In the genomic region with DNA sequence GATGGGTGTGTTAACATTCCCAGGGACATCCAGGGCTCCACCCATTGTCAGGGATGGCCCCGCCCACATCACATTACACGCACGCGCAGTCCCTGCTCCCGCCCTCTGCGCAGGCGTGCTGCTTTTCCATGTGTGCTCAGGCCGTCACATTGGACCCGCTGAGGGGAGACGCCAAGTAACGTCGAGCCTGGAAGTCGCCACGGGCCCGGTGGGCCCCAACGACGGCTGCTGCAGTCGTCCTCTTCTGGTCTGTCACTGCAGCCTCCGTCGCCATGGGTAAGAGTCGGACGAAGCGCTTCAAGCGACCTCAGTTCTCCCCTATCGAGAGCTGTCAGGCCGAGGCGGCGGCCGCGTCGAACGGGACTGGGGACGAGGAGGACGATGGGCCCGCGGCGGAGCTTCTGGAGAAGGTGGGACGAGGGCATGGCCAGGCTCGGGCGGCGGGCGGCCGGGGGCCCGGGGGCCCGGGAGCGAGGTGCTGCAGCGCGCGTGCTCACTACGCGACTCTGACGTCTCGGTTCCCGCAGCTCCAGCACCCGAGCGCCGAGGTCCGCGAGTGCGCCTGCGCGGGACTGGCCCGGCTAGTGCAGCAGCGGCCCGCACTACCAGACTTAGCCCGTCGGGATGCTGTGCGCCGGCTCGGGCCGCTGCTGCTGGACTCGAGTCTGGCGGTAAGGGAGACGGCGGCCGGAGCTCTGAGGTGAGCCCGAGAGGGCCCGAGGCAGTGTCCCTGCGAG, we compare ENCODE assay signal across 7 mouse cellular contexts. TPM values are rescaled to one million over a fixed set of nuclear protein-coding genes. Genes with fewer than 3 reads are reported as not detected.
DNase-seq lines count a peak whose midpoint lies in the region; ATAC-seq lines count a peak whose summit lies in the region.

A gene (plus strand): TSS at position 108 of the 737 bp plus-strand sequence.

- H3K9me3 ChIP-seq in intestine, embryonic 15.5 days: no peaks in the 10 kb centered on the region
- H3K9me3 ChIP-seq in midbrain, embryonic 10.5 days (replicated peaks): no peaks in the 10 kb centered on the region

- H3K27ac ChIP-seq in intestine, embryonic 15.5 days: peak within 1 kb of the TSS; percentile 89
- H3K27ac ChIP-seq in midbrain, embryonic 10.5 days (replicated peaks): peak within 1 kb of the TSS; percentile 87

- 0 out of 2 replicates have a peak, but pooled peaks cover 8% of the 10 kb centered on the region for H3K4me1 ChIP-seq in intestine, embryonic 15.5 days (replicated peaks)
- H3K4me1 ChIP-seq in midbrain, embryonic 10.5 days: peaks cover 14% of the 10 kb centered on the region

- H3K9ac ChIP-seq in intestine, embryonic 15.5 days: peak within 1 kb of the TSS; percentile 75

- intact Hi-C loops in gastrocnemius, postnatal 36 days (cut with DNase I): no loop called here
- intact Hi-C loops in left cerebral cortex, postnatal 25 days (cut with DNase I): no loop called here

- H3K36me3 ChIP-seq in intestine, embryonic 15.5 days: 0 out of 2 replicates have a peak, but pooled peaks cover 7% of the 10 kb centered on the region
- peaks cover 72% of the 10 kb centered on the region for H3K36me3 ChIP-seq in midbrain, embryonic 10.5 days

- H3K4me2 ChIP-seq in intestine, embryonic 15.5 days (replicated peaks): peak within 1 kb of the TSS; percentile 75

- under 1% methylated on average over 79 of the region's 79 CpGs for WGBS in intestine, embryonic 15.5 days
- WGBS in midbrain, embryonic 10.5 days: under 1% methylated on average over 79 of the region's 79 CpGs

- H3K4me3 ChIP-seq in intestine, embryonic 15.5 days (replicated peaks): peak within 1 kb of the TSS; percentile 66
- peak within 1 kb of the TSS; percentile 92 for H3K4me3 ChIP-seq in midbrain, embryonic 10.5 days

- DNase-seq in adrenal gland, adult 18-20 months (ENCODE audit: low spot score in 2 of 2): peak; percentile 98
- DNase-seq in embryo, embryonic 11 days: peak; percentile 95
- DNase-seq in gastrocnemius, postnatal 36 days: peak; percentile 94 to 99
- DNase-seq in left cerebral cortex, postnatal 25 days (ENCODE audit: low spot score in 2 of 2): peak; percentile 95 to 98
- peak; percentile 95 for DNase-seq in midbrain, embryonic 10.5 days (ENCODE audit: low spot score)
- DNase-seq in right cerebral cortex, postnatal 4 days: peak; percentile 95

- ATAC-seq in intestine, embryonic 15.5 days: peak; percentile 99

- no peaks in the 10 kb centered on the region for H3K27me3 ChIP-seq in intestine, embryonic 15.5 days (replicated peaks)
- no peaks in the 10 kb centered on the region for H3K27me3 ChIP-seq in midbrain, embryonic 10.5 days (ENCODE audit: low read depth, poor library complexity, severe bottlenecking)

RNA-seq across cellular contexts. Expression of the gene that starts here (rescaled TPM):
- 10 to 100 TPM; 29.5 to 36.5 TPM for total RNA-seq in adrenal gland, adult 18-20 months (2021)
- 10 to 100 TPM; 24.0 to 30.1 TPM for total RNA-seq in gastrocnemius, postnatal 36 days (2021)
- polyA plus RNA-seq in intestine, embryonic 15.5 days (2015; fragmentation: Nextera tagmentation; extraction: Ambion mirVana): 39.5 and 41.0 TPM in 2 replicates
- 10 to 100 TPM; 30.1 to 30.8 TPM for total RNA-seq in left cerebral cortex, postnatal 25 days (2021)
- polyA plus RNA-seq in midbrain, embryonic 10.5 days (2016; fragmentation: Nextera tagmentation; extraction: Ambion mirVana): 44.6 and 48.4 TPM in 2 replicates

Comparison
In these comparisons a context has a peak if more than half of its experiments do, and no peak if none do; other contexts are left out.
1. Peak in every context shown above with its lines: DNase-seq, ATAC-seq, H3K4me3 ChIP-seq and H3K27ac ChIP-seq.